Mouse (Mus musculus): ENCODE data around the gene Fanca. TPM values are rescaled to one million over a fixed set of nuclear protein-coding genes. Genes with fewer than 3 reads are reported as not detected.
"Not testable (repeated sequence)": the region's sequence is repeated elsewhere in the genome, so short reads cannot be mapped to it uniquely, and the experiment has no call there.

Gene Fanca
- polyA plus RNA-seq, 1 experiment from 2014 or later = 20.9 TPM

DNA sequence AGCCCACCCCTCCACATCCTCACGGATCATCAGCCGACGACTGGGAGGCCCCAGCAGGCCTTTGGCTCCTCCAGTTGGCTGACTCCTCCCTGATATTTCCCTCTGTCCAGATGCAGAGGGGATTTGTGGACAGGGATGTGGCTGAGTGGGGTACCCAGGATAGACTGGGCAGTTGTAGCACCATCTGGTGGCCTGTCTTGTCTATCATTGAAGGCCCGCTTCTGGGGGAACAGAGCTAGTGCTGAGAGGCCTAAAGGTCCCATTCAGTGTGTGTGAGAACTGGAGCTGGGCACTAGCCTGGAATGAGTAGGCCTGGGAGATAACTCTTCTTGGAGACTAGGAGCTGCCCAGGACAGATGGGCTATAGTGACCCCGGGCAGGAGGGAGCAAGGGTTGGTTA is 86.6 kb downstream of the Fanca start:
- no peak overlapping the region for H3K4me3 ChIP-seq (ENCODE audit: low read depth, low read length)
- peaks cover 8% of the 10 kb centered on the region for H3K27me3 ChIP-seq (replicated peaks; ENCODE audit: control insufficient read depth, insufficient read depth, low read length)
- H3K9ac ChIP-seq (ENCODE audit: low read depth, low read length) = no peak overlapping the region; the same call in 1 of the 2 replicates
- no peak for ATAC-seq (ENCODE audit: low read depth)
- H3K4me2 ChIP-seq (ENCODE audit: low read depth, low read length) = no peak overlapping the region
- WGBS = 60% methylated on average over 5 of the region's 5 CpGs
- DNase-seq (ENCODE audit: low spot score) = no peak
- peaks cover 28% of the 10 kb centered on the region for H3K36me3 ChIP-seq (ENCODE audit: control insufficient read depth, insufficient read depth, low read length)
- H3K9me3 ChIP-seq (ENCODE audit: control insufficient read depth, low read length) = no peaks in the 10 kb centered on the region
- no peak overlapping the region for H3K27ac ChIP-seq (replicated peaks; ENCODE audit: low read depth, low read length)
- H3K4me1 ChIP-seq (ENCODE audit: control insufficient read depth, insufficient read depth, low read length) = 0 out of 2 replicates have a peak, but pooled peaks cover 6% of the 10 kb centered on the region

DNA sequence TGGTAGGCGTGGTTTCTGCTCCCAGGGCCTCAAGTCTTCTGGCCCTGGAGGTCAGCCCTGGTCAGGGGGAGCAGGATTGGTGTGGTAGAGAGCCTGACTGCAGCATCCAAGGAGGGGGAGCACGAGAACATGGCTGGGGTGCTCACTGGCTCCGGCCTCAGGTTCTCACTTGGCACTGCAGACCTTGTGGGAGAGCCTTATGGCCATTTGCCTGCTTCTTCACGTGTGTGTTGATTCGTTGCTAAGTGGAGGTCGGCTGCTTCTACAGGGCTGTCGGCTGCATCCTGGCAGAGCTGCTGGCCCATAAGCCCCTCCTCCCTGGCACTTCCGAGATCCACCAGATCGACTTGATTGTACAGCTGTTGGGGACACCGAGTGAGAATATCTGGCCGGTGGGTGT is 88.0 kb downstream of the Fanca start:
- H3K9ac ChIP-seq (ENCODE audit: low read depth, low read length); H3K4me3 ChIP-seq (ENCODE audit: low read depth, low read length); H3K27me3 ChIP-seq (replicated peaks; ENCODE audit: control insufficient read depth, insufficient read depth, low read length); ATAC-seq (ENCODE audit: low read depth); DNase-seq (ENCODE audit: low spot score); H3K4me2 ChIP-seq (ENCODE audit: low read depth, low read length); H3K27ac ChIP-seq (replicated peaks; ENCODE audit: low read depth, low read length); H3K9me3 ChIP-seq (ENCODE audit: control insufficient read depth, low read length); H3K4me1 ChIP-seq (ENCODE audit: control insufficient read depth, insufficient read depth, low read length): not testable (repeated sequence)
- 85% methylated on average over 5 of the region's 11 CpGs for WGBS
- peaks cover 32% of the 10 kb centered on the region for H3K36me3 ChIP-seq (ENCODE audit: control insufficient read depth, insufficient read depth, low read length)

DNA sequence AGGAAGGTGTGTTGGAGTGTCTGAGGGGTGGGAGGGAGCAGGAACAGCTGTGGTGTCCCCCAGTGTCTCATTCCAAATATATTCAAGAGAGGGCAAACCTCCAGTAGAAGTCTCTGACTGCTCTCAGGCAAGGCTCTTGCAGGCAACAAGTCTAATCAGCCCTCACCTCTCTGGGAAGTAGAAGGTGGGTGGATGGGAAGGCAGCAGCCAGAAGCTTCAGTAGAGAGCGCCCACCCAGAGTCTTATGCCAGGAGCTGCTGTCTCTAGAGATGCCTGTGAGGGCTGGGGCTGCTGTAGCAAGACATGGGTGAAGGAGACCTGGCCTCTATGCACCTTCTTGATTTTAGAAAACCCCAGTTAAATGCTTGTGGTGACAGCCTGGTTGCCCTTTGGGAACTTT is 90.0 kb downstream of the Fanca start:
- ATAC-seq (ENCODE audit: low read depth) (no peak), DNase-seq (ENCODE audit: low spot score) (no peak)
- Histone ChIP-seq H3K9ac (ENCODE audit: low read depth, low read length) (no peak overlapping the region), H3K27me3 (replicated peaks; ENCODE audit: control insufficient read depth, insufficient read depth, low read length) (no peaks in the 10 kb centered on the region), H3K4me3 (ENCODE audit: low read depth, low read length) (no peak overlapping the region), H3K4me1 (ENCODE audit: control insufficient read depth, insufficient read depth, low read length) (peaks cover 8% of the 10 kb centered on the region), H3K27ac (replicated peaks; ENCODE audit: low read depth, low read length) (no peak overlapping the region), H3K4me2 (ENCODE audit: low read depth, low read length) (no peak overlapping the region), H3K9me3 (ENCODE audit: control insufficient read depth, low read length) (no peaks in the 10 kb centered on the region), H3K36me3 (ENCODE audit: control insufficient read depth, insufficient read depth, low read length) (peaks cover 32% of the 10 kb centered on the region)
- 86% methylated on average over 1 of the region's 1 CpGs for WGBS

DNA sequence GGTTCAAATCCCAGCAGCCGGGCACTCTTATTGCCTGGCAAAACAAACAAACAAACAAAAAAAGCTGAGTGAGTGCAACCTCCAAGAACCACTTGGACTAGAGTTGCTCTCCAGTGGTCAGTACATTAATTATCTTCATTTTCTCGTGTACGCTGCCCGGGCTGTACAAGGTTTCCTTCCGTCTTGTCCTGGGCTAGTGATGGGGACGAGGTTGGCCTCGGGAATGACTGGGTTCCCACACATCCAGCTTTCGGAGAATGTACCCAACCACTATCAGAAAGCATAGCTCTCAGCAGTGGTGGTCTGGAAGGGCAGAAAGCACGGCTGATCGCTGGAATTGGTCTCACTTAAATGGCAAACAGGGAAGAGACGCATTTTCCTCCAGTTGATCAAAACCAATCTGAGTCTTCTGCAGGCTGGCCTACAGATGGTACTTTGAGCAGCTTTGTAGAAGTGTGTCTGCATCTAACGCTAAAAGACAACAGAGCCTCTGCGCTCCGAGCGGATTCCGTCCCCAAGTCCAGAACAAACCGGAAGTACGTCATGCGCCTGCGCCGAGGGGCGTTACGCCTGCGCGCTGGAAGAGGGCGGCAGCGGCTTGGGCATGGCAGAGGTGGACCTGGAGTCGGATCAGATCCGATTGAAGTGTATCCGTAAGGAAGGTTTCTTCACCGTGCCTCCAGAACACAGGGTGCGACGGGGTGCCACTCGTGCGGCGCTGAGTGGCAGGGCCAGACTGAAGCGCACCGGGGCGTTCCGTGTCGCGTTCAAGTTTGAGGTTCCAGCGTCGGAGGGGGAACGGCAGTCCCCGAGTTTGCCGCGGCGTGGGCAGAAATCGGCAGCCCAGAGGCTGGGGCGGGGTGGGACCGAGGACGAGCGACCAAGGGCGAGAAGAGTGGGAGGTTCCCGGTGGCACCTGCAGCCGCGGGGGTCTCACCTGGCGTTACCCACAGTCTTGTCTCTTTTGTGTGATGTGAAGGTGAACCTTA is 93.8 kb downstream of the Fanca start, which contains the start of gene Cdk10:
Gene Cdk10 (plus strand): TSS at position 565 of the 989 bp plus-strand sequence.
- peak; percentile 93 for ATAC-seq (ENCODE audit: low read depth)
- peak; percentile 95 for DNase-seq (ENCODE audit: low spot score)
- peaks cover 8% of the 10 kb centered on the region for H3K4me1 ChIP-seq (ENCODE audit: control insufficient read depth, insufficient read depth, low read length)
- peak within 1 kb of the TSS; percentile 85 for H3K4me3 ChIP-seq (ENCODE audit: low read depth, low read length)
- peak within 1 kb of the TSS; percentile 81 for H3K4me2 ChIP-seq (ENCODE audit: low read depth, low read length)
- WGBS = 3% methylated on average over 51 of the region's 59 CpGs
- no peaks in the 10 kb centered on the region for H3K9me3 ChIP-seq (ENCODE audit: control insufficient read depth, low read length)
- peak within 1 kb of the TSS; percentile 89 for H3K27ac ChIP-seq (replicated peaks; ENCODE audit: low read depth, low read length)
- peak within 1 kb of the TSS; percentile 92 for H3K9ac ChIP-seq (ENCODE audit: low read depth, low read length)
- H3K27me3 ChIP-seq (replicated peaks; ENCODE audit: control insufficient read depth, insufficient read depth, low read length) = no peaks in the 10 kb centered on the region
- peaks cover 32% of the 10 kb centered on the region for H3K36me3 ChIP-seq (ENCODE audit: control insufficient read depth, insufficient read depth, low read length)

DNA sequence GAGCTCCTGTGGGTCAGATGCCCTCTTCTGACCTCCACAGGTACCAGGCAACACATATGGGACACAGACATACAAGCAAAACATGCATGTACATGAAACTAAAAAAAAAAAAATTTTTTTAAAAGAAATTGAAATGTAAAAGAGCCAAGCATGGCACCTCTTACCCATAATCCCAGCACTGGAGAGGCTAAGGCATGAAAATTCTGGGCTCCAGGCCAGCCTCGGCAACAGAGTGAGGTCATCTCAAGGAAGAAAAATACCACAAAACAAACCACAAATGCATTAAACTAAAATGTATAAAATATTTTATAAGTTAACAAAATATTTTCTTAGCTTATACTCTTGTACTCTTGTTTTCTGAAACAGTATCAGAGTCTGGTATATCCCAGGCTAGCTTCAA is 97.5 kb downstream of the Fanca start:
- ATAC-seq (ENCODE audit: low read depth) = no peak
- Histone ChIP-seq H3K4me1 (ENCODE audit: control insufficient read depth, insufficient read depth, low read length) (peaks cover 8% of the 10 kb centered on the region), H3K4me2 (ENCODE audit: low read depth, low read length) (no peak overlapping the region), H3K9me3 (ENCODE audit: control insufficient read depth, low read length) (no peaks in the 10 kb centered on the region), H3K9ac (ENCODE audit: low read depth, low read length) (no peak overlapping the region), H3K4me3 (ENCODE audit: low read depth, low read length) (no peak overlapping the region), H3K36me3 (ENCODE audit: control insufficient read depth, insufficient read depth, low read length) (no peaks in the 10 kb centered on the region), H3K27ac (replicated peaks; ENCODE audit: low read depth, low read length) (no peak overlapping the region), H3K27me3 (replicated peaks; ENCODE audit: control insufficient read depth, insufficient read depth, low read length) (no peaks in the 10 kb centered on the region)
- WGBS = 74% methylated on average over 1 of the region's 1 CpGs
- peak; percentile 33 for DNase-seq (ENCODE audit: low spot score)

Other genes with a start within 250 kb of the Fanca start
- gene Rpl13, start 216.2 kb downstream of the Fanca start, polyA plus RNA-seq (2014; fragmentation: Nextera tagmentation; extraction: Ambion mirVana) = 1,761 and 1,789 TPM in 2 replicates
- 1.4 and 2.0 TPM in 2 replicates for gene Cpne7, start 201.2 kb downstream of the Fanca start, polyA plus RNA-seq (2014; fragmentation: Nextera tagmentation; extraction: Ambion mirVana)
- gene Sult5a1, start 160.3 kb downstream of the Fanca start, polyA plus RNA-seq (2014; fragmentation: Nextera tagmentation; extraction: Ambion mirVana) = 27.9 and 33.5 TPM in 2 replicates
- 7.0 and 9.2 TPM in 2 replicates for gene Dpep1, start 132.3 kb downstream of the Fanca start, polyA plus RNA-seq (2014; fragmentation: Nextera tagmentation; extraction: Ambion mirVana)
- gene Chmp1a, start 105.8 kb downstream of the Fanca start, polyA plus RNA-seq (2014; fragmentation: Nextera tagmentation; extraction: Ambion mirVana) = 113 and 133 TPM in 2 replicates
- 5.7 and 6.1 TPM in 2 replicates for gene Spata33, start 105.7 kb downstream of the Fanca start, polyA plus RNA-seq (2014; fragmentation: Nextera tagmentation; extraction: Ambion mirVana)
- 31.1 and 36.7 TPM in 2 replicates for gene Cdk10, start 93.7 kb downstream of the Fanca start, polyA plus RNA-seq (2014; fragmentation: Nextera tagmentation; extraction: Ambion mirVana)
- gene Spata2l, start 82.3 kb downstream of the Fanca start, polyA plus RNA-seq (2014; fragmentation: Nextera tagmentation; extraction: Ambion mirVana) = 4.3 and 4.9 TPM in 2 replicates
- 19.5 and 21.4 TPM in 2 replicates for gene Zfp276, start 64.4 kb downstream of the Fanca start, polyA plus RNA-seq (2014; fragmentation: Nextera tagmentation; extraction: Ambion mirVana)
- gene Vps9d1, start 64.2 kb downstream of the Fanca start, polyA plus RNA-seq (2014; fragmentation: Nextera tagmentation; extraction: Ambion mirVana) = 24.5 and 26.3 TPM in 2 replicates
- gene Spire2, start 14.1 kb upstream of the Fanca start, polyA plus RNA-seq (2014; fragmentation: Nextera tagmentation; extraction: Ambion mirVana) = 2.7 and 2.8 TPM in 2 replicates
- 159 and 163 TPM in 2 replicates for gene Tcf25, start 55.2 kb upstream of the Fanca start, polyA plus RNA-seq (2014; fragmentation: Nextera tagmentation; extraction: Ambion mirVana)
- 0.29 and 0.32 TPM in 2 replicates for gene Mc1r, start 88.5 kb upstream of the Fanca start, polyA plus RNA-seq (2014; fragmentation: Nextera tagmentation; extraction: Ambion mirVana)
- gene Tubb3, start 92.8 kb upstream of the Fanca start, polyA plus RNA-seq (2014; fragmentation: Nextera tagmentation; extraction: Ambion mirVana) = 81.9 and 99.5 TPM in 2 replicates
- 34.1 and 37.9 TPM in 2 replicates for gene Def8, start 105.0 kb upstream of the Fanca start, polyA plus RNA-seq (2014; fragmentation: Nextera tagmentation; extraction: Ambion mirVana)
- 33.5 and 33.6 TPM in 2 replicates for gene Afg3l1, start 159.3 kb upstream of the Fanca start, polyA plus RNA-seq (2014; fragmentation: Nextera tagmentation; extraction: Ambion mirVana)
- gene Dbndd1, start 196.9 kb upstream of the Fanca start, polyA plus RNA-seq (2014; fragmentation: Nextera tagmentation; extraction: Ambion mirVana) = 13.5 and 14.4 TPM in 2 replicates
- gene Gas8, start 200.3 kb upstream of the Fanca start, polyA plus RNA-seq (2014; fragmentation: Nextera tagmentation; extraction: Ambion mirVana) = 27.1 and 30.7 TPM in 2 replicates